Mouse (Mus musculus) ovary, adult 18-20 months (tissue): ENCODE measurements around the gene Tex38.

ENCODE experiments used
- DNase-seq: peaks from one replicate; pipeline ENCODE4 v3.0.0; 2022; ENCODE audit warnings: low spot score, mixed read lengths

Gene Tex38

GRCm38 (mm10) chr4:115780918-115781317, at the start of gene Tex38:
Gene Tex38, minus strand, starts transcription at chr4:115781018.
- DNase-seq = no peak

- no peak for DNase-seq
Observed at GRCm38 (mm10) chr4:115830491-115830890, 49.7 kb upstream of the Tex38 start.

DNA sequence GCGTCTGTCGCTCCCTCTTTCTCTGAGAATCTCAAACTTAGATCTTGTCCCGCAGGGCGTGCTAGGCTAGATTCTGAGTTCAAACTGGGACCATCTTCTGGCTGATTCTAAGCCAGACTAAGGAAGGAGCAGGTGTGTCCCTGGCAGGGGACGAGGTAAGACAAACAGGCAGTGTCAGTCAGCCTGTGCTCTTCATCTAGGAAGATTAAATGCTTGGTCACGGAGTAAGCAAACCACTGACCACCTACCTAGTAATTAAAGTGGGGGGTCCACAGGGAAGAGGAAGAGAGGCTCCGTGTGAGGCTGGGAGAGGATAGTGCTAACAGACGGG, 47.7 kb upstream of the Tex38 start:
- no peak for DNase-seq

DNA sequence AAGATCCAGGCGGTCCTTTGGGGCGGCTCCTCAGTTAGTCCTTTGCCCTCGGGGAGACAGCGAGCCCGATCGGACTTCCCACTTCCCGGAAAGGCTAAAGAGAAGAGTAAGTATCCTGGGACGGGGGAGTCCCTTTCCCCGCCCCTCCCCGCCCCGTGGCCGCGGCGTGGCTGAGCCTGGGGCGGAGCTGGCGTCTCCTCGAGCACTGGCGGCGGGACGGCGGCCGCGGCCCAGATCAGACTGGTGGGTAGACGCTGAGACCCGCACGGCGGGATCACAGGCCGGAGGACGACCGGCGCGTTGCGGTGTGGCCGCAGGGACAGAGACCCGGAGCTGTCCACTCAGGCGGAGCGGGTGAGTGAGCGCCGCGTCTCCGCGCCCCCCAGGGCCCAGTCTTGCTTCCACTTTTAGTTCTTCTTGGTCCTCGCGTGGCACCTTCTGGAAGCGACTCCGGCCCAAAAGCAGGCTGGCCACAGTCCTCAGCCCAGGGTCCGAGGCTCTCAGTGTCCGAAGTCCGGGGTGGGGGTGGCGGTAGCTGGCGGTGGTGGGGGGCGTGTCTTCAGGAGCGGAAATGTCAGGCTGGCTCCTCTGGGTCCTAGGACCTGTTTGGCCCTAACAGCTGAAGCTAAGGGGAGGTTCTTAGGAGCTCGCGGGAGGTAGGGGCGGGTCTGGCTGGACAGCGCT, 47.2 kb upstream of the Tex38 start, which contains the start of gene Mob3c:
Gene Mob3c (plus strand): TSS at position 205 of the 684 bp plus-strand sequence.
- peak; percentile 71 for DNase-seq

DNA sequence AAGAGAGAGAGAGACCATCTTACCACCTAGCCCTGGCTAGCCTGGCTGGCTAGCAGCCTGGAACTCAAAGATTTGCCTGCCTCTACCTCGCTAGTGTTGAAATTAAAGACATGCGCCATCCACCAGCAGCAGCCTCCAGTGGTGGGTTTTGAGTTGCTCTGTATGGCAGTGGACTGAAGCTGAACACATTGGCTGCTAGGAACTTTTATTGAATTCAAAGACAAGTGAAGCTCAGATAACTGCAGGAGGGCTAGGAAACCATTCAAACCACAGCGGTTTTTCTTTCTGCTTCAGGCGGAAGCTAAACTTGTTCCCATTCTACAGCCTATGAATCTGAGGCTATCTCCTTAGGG, 46.7 kb upstream of the Tex38 start:
- DNase-seq = no peak

GRCm38 (mm10) chr4:115827066-115827465, 46.2 kb upstream of the Tex38 start:
- no peak for DNase-seq

DNA sequence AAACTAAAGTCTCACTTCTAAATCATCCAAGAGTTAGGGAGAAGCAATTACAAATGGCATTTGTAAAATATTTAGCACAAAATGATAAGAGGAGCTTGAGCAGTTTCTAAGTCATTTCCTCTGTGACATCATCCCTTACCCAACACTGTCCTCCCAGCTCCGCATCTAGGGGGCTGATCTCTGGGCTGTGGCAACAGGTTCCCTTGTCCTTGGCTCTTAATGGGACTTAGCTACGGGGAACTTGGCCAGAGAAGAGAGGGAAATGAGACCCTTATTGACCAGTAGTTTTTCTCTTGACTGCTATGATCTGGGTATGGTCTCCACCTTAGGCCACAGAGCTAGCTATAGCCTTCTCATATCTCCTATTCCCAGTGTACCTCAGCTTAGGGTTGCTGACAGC, 44.5 kb upstream of the Tex38 start:
- no peak for DNase-seq

DNA sequence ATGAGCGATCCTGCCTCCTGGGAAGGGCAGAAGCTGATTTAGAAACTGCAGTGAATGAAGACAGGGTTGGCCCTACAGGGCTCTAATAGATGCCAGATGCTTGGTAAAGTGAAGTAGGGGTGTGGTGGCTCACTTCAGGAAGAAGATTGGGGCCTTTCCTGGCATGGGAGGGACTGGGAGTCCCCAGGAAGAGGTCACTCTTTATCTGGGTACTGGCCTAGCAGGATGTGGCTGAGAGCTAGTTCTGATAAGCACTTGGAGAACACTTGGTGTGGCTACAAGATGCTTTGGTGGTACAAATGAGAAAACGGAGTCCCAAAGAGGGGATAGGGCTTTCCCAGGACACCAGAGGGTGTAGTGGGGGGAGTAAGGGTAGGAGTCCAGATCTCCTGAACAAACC, 43.4 kb upstream of the Tex38 start:
- no peak for DNase-seq

GRCm38 (mm10) chr4:115821928-115822327, 41.1 kb upstream of the Tex38 start:
- no peak for DNase-seq

- DNase-seq = no peak
Observed at GRCm38 (mm10) chr4:115821431-115821830, 40.6 kb upstream of the Tex38 start.

DNA sequence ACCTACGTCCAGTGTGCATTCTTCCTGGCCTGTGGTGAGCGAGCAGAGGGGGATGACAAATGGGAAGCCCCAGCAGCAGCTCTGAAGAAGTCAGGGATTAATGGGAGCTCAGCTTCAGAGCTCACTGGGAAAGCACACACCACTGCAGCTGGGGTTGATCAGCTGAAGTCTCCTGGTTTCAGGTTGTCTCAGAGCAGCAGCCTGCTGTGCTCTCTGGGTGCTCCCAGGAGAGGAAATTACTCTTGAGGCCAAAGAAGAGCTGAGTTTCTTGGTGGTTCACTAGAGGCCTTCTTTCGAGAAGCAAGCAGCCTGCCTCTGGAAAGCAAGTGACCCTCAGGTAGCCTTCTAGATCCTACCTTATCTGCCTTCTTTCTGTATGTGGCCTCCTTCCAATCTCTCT, 40.1 kb upstream of the Tex38 start:
- DNase-seq = no peak

- DNase-seq = no peak
Observed at GRCm38 (mm10) chr4:115820199-115820598, 39.4 kb upstream of the Tex38 start.

DNA sequence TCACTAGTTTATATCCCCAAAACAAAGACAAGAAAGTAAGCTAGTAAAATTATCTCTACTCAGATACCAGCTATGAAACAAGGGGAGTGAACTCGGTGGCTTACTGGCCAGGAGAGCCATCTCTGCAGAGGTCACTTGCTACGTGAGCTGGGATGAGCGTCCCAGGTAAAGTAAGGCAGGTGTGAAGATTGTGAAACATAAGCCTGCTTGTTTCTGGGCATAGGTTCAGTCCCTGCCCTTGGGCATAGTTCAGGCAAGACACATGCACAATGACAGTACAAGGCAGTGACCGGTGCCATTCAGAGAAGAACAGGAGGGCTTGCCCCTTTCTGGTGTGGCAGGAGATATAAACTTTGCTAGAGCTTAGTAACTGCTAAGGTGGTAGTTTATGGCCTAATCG, 34.8 kb upstream of the Tex38 start:
- no peak for DNase-seq

DNA sequence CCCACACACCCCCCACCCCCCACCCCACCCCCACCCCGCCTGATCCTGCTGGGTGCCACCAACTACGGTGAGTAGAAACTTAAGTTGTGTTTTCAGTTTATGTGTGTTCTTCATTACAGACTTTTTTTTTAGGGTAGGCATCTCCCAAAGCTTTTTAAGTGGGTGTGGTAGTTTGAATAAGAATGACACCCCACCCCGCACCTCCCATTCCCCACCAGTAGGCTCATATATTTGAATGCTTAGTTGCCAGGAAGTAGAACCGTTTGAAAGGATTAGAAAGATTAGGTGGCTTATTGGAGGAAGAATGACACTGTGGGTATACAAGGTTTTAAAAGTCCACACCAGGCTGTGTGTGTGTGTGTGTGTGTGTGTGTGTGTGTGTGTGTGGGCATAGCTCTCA, 31.5 kb upstream of the Tex38 start:
- DNase-seq = no peak

- no peak for DNase-seq
Observed at GRCm38 (mm10) chr4:115799981-115800380, 19.2 kb upstream of the Tex38 start.

DNA sequence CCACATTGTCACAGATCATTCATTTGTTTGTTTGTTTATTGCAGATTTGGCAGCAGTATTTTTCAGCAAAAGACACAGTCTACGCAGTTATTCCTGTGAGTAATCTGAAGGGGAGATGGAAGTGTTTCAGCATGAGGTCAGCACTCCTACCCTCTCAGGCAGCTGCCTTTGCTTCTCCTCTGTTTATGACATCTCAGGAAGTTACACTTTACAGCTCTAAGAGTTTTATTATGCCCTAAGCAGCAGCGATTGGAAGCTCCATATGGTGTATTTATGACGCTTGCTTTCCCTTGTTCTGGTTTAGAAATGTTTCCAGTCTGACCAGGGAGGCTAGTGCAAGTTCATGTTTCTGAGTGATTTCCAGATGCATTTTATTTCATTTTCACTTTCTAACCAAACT, 14.5 kb upstream of the Tex38 start:
- DNase-seq = no peak

DNA sequence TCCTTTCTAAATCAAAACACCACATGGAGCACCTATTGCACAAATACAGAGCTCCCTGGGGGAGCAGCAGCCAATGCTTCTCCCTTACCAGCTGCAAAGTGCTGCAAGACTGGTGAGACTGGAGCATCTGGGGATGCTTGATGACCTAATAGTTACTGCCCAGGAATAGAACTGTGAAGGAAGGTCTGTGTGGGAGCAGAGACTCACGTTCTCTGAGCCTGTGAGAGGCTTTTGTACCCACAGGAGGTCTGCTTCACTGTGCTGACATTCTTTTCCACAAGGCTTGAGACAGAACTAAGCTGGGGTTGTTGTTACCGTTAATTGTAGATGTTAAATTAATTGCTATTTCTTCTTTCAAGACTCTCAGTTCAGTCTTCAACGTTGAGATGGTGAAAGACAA, 10.0 kb upstream of the Tex38 start:
- no peak for DNase-seq

- DNase-seq = no peak
Observed at GRCm38 (mm10) chr4:115785511-115786034, 4.8 kb upstream of the Tex38 start.

GRCm38 (mm10) chr4:115784769-115785510, 4.1 kb upstream of the Tex38 start, which contains the start of gene Atpaf1:
Gene Atpaf1, plus strand, starts transcription at chr4:115784812.
- peak; percentile 51 for DNase-seq

DNA sequence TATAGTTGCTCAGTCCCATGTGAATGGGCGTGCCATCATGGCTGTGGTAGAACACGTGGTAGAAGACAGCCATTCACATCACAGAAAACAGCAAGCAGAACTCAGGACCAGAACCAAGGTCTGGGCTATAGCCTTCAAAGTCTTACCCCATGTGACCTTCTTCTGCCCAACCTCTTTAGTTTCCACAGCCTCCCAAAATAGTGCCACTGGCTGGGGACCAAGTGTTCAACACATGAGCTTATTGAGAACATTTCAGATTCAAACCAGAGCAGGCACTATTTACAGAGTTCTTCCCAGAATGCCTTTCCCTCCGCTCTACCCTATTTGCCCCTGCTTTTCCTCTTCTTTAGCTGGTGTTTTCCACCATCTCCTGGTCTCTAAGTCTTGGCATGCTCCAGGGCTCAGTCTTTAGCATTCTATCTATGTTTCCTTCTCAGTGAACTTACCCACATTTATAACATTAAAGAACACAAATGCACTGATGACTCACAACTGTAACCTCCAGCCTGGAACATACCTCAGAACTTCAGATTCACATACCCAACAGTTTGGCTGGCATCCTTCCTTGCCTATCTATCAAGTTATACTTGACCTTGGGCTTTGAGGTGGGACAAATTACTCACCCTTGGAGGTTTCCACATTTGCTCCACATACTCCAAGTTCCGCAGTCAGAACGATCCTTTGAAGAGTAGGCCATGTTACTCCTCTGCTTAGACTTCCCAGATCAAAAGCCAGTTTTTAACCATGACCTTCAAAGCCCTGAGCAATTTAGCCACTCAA, 1.4 kb upstream of the Tex38 start:
- no peak for DNase-seq

- no peak for DNase-seq
Observed at GRCm38 (mm10) chr4:115780269-115780668, 549 bp downstream of the Tex38 start.

DNA sequence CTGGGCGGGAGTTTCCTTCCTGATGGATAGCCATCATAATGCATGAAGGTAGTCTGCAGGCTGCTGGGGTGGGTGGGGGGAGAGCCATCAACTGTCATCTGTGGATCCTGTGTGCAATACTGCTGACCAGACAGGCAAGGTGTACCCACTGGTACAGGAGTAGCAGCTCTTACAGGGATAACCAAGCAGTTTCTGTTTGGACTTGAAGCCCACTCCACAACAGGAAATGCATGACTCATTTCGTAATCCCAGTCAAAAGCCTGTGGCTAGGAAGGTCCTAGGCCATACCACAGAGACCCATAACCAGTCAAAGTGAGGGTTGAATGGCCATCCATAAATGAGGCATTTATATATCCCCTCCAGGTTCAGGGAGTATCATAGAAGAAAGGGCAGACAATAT, 3.2 kb downstream of the Tex38 start:
- DNase-seq = no peak

DNA sequence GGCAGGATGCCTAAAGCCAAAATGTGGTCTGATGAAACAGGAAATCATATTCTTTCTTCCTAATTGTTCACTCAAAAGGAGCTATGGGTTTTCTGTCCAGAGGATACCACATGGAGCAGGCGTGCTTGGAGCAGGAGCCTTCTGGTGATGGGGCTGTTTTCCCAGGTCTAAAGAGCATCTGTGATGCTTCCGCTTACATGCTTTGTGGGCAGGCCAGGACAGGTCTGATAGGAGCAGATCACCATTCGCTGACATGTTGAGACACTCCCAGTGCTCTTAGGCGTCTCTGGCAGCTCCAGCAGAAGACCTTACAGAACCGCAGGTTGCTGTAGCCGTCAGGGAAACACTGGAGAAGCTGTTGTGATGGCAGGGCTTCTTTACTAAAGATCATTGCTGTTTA, 5.8 kb downstream of the Tex38 start:
- no peak for DNase-seq
